Mouse (Mus musculus): Measurements from ENCODE around the gene Fasl. TPM values are rescaled to one million over a fixed set of nuclear protein-coding genes. Genes with fewer than 3 reads are reported as not detected.

The Fasl gene
- polyA plus RNA-seq, 1 experiment from 2014 or later, result not detected

DNA sequence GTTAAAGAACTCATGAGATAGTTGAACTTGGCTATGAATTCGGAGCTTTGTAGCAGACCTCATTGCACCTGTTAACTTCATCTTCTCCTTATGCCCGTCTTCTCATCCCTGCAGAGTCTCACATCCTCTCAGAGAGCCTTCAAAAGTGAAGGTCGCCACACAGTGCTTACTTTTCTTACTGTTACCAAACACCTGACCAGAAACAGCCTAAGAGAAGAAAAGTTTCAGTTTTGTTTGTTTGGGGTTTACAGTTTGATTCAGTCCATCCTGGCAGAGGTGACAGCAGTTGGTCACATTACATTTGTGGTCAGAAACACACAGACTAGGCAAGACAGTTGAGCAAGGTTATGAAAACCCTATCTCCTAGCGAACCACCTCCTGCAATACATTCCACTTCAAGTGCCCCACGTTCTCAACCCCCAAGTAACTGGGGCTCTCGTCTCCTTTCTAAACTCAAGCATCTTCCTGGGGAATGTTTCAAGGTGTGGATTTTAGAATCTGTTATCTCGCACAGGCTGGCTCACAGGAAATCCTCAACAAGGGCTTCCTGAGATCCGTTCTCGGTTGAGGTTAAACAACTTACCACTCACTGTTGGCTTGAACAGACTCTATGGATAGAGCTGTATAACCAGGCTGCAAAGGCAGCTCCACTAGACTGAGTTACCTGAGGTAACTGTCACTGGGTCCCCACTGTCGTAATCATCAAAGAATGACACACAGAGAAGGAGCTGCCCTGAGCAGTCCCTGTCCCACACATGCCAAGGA lies 6.3 kb upstream of the Fasl start:
- no peak overlapping the region for H3K4me2 ChIP-seq (replicated peaks; ENCODE audit: low read depth, low read length)
- no peak overlapping the region for H3K27ac ChIP-seq (ENCODE audit: low read depth, low read length)
- H3K36me3 ChIP-seq (ENCODE audit: control insufficient read depth, insufficient read depth, low read length), result no peaks in the 10 kb centered on the region
- WGBS, result 85% methylated on average over 10 of the region's 10 CpGs
- H3K4me1 ChIP-seq (replicated peaks; ENCODE audit: control insufficient read depth, insufficient read depth, low read length), result no peaks in the 10 kb centered on the region
- DNase-seq (ENCODE audit: low spot score) (no peak), ATAC-seq (ENCODE audit: low FRiP score) (no peak)
- no peaks in the 10 kb centered on the region for H3K27me3 ChIP-seq (ENCODE audit: control insufficient read depth, insufficient read depth, low read length)
- H3K9ac ChIP-seq (ENCODE audit: low read depth, low read length), result no peak overlapping the region
- no peaks in the 10 kb centered on the region for H3K9me3 ChIP-seq (ENCODE audit: control insufficient read depth, low read length)
- no peak overlapping the region for H3K4me3 ChIP-seq (ENCODE audit: low read depth, low read length)

DNA sequence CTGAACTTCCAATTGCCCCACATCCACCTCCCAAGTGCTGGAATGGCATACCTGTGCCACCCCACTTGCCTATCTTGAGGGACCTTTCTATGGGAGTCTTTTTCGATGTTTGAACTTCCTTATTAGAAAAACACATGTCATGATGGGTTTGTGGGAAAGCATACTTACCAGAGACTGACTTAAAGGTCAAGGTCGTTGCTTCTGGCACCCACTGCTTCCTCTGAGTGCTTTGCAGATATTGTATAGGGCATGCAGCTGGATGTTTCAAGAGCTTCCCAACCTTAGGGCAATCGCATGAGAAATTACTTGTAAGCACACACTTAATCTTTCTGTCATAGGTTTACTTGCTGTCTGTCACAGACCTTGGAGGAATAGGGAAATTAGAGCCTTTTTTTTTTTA lies 5.0 kb upstream of the Fasl start:
- 75% methylated on average over 3 of the region's 3 CpGs for WGBS
- ATAC-seq (ENCODE audit: low FRiP score), result no peak
- H3K4me3 ChIP-seq (ENCODE audit: low read depth, low read length), result no peak overlapping the region
- no peak overlapping the region for H3K27ac ChIP-seq (ENCODE audit: low read depth, low read length)
- no peak for DNase-seq (ENCODE audit: low spot score)
- H3K4me1 ChIP-seq (replicated peaks; ENCODE audit: control insufficient read depth, insufficient read depth, low read length), result no peaks in the 10 kb centered on the region
- no peak overlapping the region for H3K9ac ChIP-seq (ENCODE audit: low read depth, low read length)
- H3K27me3 ChIP-seq (ENCODE audit: control insufficient read depth, insufficient read depth, low read length), result no peaks in the 10 kb centered on the region
- no peaks in the 10 kb centered on the region for H3K36me3 ChIP-seq (ENCODE audit: control insufficient read depth, insufficient read depth, low read length)
- H3K4me2 ChIP-seq (replicated peaks; ENCODE audit: low read depth, low read length), result no peak overlapping the region
- H3K9me3 ChIP-seq (ENCODE audit: control insufficient read depth, low read length), result no peaks in the 10 kb centered on the region

DNA sequence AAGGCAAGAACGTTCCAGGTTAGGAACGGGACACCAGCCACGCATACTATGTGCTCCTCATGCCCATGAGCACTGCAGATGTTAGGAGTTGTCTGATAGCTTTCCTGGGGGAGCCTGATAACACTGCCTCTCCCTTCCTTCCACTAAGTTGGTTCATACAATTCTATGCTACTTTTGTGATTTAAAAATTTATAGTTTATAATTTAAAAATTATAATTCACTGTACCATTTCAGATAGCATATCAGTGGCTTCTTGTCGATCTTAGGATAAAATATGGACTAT lies 4.3 kb upstream of the Fasl start:
- no peak overlapping the region for H3K9ac ChIP-seq (ENCODE audit: low read depth, low read length)
- DNase-seq (ENCODE audit: low spot score) (no peak), ATAC-seq (ENCODE audit: low FRiP score) (no peak)
- H3K9me3 ChIP-seq (ENCODE audit: control insufficient read depth, low read length), result no peaks in the 10 kb centered on the region
- H3K36me3 ChIP-seq (ENCODE audit: control insufficient read depth, insufficient read depth, low read length), result no peaks in the 10 kb centered on the region
- no peak overlapping the region for H3K27ac ChIP-seq (ENCODE audit: low read depth, low read length)
- H3K4me1 ChIP-seq (replicated peaks; ENCODE audit: control insufficient read depth, insufficient read depth, low read length), result no peaks in the 10 kb centered on the region
- H3K4me2 ChIP-seq (replicated peaks; ENCODE audit: low read depth, low read length), result no peak overlapping the region
- 90% methylated on average over 4 of the region's 4 CpGs for WGBS
- no peaks in the 10 kb centered on the region for H3K27me3 ChIP-seq (ENCODE audit: control insufficient read depth, insufficient read depth, low read length)
- no peak overlapping the region for H3K4me3 ChIP-seq (ENCODE audit: low read depth, low read length)

DNA sequence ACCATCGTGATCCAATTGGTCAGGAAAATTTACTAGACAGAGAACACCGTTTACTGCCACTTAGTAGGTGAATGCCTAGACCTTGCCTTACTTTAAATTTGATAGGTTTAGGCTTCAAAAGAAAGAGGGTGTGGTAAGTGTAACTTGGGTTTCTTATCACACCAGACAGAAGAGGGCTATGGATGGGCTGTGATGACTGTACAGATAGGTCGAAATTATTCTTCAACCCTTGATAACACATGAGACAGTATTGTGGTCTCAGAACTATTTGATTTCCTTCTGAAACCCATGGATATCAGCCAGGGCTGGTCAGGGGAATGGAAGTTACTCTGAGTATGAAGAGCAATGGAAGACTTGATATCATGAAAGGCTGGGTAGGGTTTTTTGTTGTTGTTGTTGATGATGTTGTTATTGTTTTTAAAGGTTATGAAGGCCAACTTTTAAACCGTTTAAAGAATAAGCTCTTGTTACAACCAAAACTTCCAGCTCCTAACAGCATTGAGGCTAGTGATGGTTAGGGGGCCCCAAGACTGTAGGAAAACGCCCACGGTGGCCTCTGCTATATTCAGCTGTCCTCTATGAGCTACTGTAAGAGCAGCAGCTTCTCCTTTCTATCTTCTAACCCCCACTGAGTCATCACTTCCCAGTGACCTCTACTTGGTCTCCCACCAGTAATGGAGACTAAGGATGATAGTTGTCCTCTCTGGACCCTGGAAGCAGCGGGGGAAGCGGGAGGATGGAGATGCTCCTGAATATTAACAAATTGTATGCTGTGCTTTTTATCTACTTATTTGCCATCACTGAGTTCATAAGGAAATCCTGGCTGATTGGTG lies 3.8 kb upstream of the Fasl start:
- WGBS, result 92% methylated on average over 8 of the region's 8 CpGs
- H3K27me3 ChIP-seq (ENCODE audit: control insufficient read depth, insufficient read depth, low read length), result no peaks in the 10 kb centered on the region
- ATAC-seq (ENCODE audit: low FRiP score), result no peak
- H3K4me1 ChIP-seq (replicated peaks; ENCODE audit: control insufficient read depth, insufficient read depth, low read length), result no peaks in the 10 kb centered on the region
- H3K27ac ChIP-seq (ENCODE audit: low read depth, low read length), result no peak overlapping the region
- DNase-seq (ENCODE audit: low spot score), result no peak
- H3K4me2 ChIP-seq (replicated peaks; ENCODE audit: low read depth, low read length), result no peak overlapping the region
- no peaks in the 10 kb centered on the region for H3K36me3 ChIP-seq (ENCODE audit: control insufficient read depth, insufficient read depth, low read length)
- H3K9ac ChIP-seq (ENCODE audit: low read depth, low read length), result no peak overlapping the region
- no peaks in the 10 kb centered on the region for H3K9me3 ChIP-seq (ENCODE audit: control insufficient read depth, low read length)
- H3K4me3 ChIP-seq (ENCODE audit: low read depth, low read length), result no peak overlapping the region

DNA sequence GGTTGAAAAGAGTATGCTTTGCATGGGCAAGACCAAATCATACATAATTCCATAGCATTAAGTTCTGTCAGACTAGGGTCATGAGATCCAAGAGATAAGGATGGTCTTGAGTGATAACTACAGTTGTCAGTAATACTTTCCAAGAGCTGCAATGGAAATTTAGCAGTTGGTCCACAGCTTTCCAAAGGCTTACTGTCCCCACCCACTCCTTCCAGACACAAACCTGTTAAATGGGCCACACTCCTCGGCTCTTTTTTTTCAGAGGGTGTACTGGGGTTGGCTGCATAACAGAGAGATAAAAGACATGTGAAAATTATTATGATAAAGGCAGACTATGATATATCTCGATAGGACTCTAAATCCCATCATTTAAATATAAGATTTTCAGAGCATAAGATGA lies 5.6 kb downstream of the Fasl start:
- no peak overlapping the region for H3K9ac ChIP-seq (ENCODE audit: low read depth, low read length)
- H3K27ac ChIP-seq (ENCODE audit: low read depth, low read length), result no peak overlapping the region
- 76% methylated on average over 2 of the region's 2 CpGs for WGBS
- no peak overlapping the region for H3K4me3 ChIP-seq (ENCODE audit: low read depth, low read length)
- no peaks in the 10 kb centered on the region for H3K36me3 ChIP-seq (ENCODE audit: control insufficient read depth, insufficient read depth, low read length)
- DNase-seq (ENCODE audit: low spot score), result no peak
- H3K27me3 ChIP-seq (ENCODE audit: control insufficient read depth, insufficient read depth, low read length), result no peaks in the 10 kb centered on the region
- H3K9me3 ChIP-seq (ENCODE audit: control insufficient read depth, low read length), result no peaks in the 10 kb centered on the region
- H3K4me1 ChIP-seq (replicated peaks; ENCODE audit: control insufficient read depth, insufficient read depth, low read length), result no peaks in the 10 kb centered on the region
- ATAC-seq (ENCODE audit: low FRiP score), result no peak
- no peak overlapping the region for H3K4me2 ChIP-seq (replicated peaks; ENCODE audit: low read depth, low read length)

DNA sequence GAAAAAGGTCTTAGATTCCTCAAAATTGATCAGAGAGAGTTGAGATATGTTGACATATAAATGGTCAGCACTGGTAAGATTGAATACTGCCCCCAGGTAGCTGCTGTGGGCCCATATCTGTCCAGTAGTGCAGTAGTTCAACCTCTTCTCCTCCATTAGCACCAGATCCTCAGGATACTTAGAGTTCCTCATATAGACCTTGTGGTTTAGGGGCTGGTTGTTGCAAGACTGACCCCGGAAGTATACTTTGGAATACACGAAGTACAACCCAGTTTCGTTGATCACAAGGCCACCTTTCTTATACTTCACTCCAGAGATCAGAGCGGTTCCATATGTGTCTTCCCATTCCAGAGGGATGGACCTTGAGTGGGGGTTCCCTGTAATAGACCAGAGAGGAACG lies 6.7 kb downstream of the Fasl start:
- ATAC-seq (ENCODE audit: low FRiP score) (no peak), DNase-seq (ENCODE audit: low spot score) (no peak)

DNA sequence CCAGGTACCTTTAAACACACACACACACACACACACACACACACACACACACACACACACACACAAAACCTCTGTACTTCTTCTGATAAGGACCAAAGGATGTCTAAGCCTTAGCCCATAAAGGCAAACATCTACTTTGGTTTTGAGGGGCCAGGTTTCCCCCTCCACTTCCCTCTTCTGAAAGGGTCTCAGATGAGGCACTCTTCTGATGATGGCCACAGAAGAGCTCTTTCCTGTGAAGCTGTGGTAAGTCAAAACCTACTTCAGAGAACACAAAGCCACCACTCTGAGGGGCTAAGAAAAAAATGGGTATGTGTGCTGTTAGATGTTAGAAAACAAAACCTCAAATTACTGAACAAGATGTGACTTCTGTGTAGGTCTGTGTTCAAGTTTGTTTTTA lies 9.2 kb downstream of the Fasl start:
- no peak for DNase-seq (ENCODE audit: low spot score)
- no peaks in the 10 kb centered on the region for H3K4me1 ChIP-seq (replicated peaks; ENCODE audit: control insufficient read depth, insufficient read depth, low read length)
- no peak for ATAC-seq (ENCODE audit: low FRiP score)
- H3K9ac ChIP-seq (ENCODE audit: low read depth, low read length), result no peak overlapping the region
- H3K27ac ChIP-seq (ENCODE audit: low read depth, low read length), result no peak overlapping the region
- H3K36me3 ChIP-seq (ENCODE audit: control insufficient read depth, insufficient read depth, low read length), result no peaks in the 10 kb centered on the region
- no peaks in the 10 kb centered on the region for H3K9me3 ChIP-seq (ENCODE audit: control insufficient read depth, low read length)
- no peak overlapping the region for H3K4me3 ChIP-seq (ENCODE audit: low read depth, low read length)
- no peak overlapping the region for H3K4me2 ChIP-seq (replicated peaks; ENCODE audit: low read depth, low read length)
- H3K27me3 ChIP-seq (ENCODE audit: control insufficient read depth, insufficient read depth, low read length), result no peaks in the 10 kb centered on the region

More for the DNA sequence above, 6.7 kb downstream of the Fasl start:
- Histone ChIP-seq H3K9ac (ENCODE audit: low read depth, low read length) (no peak overlapping the region), H3K4me2 (replicated peaks; ENCODE audit: low read depth, low read length) (no peak overlapping the region), H3K4me1 (replicated peaks; ENCODE audit: control insufficient read depth, insufficient read depth, low read length) (no peaks in the 10 kb centered on the region), H3K27ac (ENCODE audit: low read depth, low read length) (no peak overlapping the region), H3K27me3 (ENCODE audit: control insufficient read depth, insufficient read depth, low read length) (no peaks in the 10 kb centered on the region), H3K9me3 (ENCODE audit: control insufficient read depth, low read length) (no peaks in the 10 kb centered on the region), H3K36me3 (ENCODE audit: control insufficient read depth, insufficient read depth, low read length) (no peaks in the 10 kb centered on the region), H3K4me3 (ENCODE audit: low read depth, low read length) (no peak overlapping the region)
- WGBS, result 93% methylated on average over 5 of the region's 5 CpGs

DNA sequence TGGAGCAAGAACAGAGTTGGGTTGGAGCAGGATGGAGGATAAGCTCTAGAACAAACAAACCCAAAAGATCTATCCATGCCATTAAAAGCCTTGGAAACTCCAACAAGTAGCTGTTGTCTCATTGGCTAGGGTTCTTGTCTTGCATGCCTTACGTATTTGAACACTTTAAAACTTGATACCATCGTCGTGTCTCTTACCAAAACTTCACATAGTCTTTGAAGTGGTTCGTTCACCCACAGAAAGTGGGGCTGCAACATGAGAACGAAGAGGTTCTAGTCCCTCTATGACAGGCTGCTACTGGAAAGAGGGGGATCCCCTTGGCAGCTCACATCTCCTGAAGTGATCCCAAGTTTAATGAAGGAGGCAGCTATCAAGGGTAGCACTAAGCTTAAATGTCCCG lies 13.1 kb downstream of the Fasl start:
- ATAC-seq (ENCODE audit: low FRiP score) (no peak), DNase-seq (ENCODE audit: low spot score) (no peak)
- Histone ChIP-seq H3K36me3 (ENCODE audit: control insufficient read depth, insufficient read depth, low read length) (no peaks in the 10 kb centered on the region), H3K27ac (ENCODE audit: low read depth, low read length) (no peak overlapping the region), H3K4me2 (replicated peaks; ENCODE audit: low read depth, low read length) (no peak overlapping the region), H3K4me3 (ENCODE audit: low read depth, low read length) (no peak overlapping the region), H3K4me1 (replicated peaks; ENCODE audit: control insufficient read depth, insufficient read depth, low read length) (no peaks in the 10 kb centered on the region), H3K27me3 (ENCODE audit: control insufficient read depth, insufficient read depth, low read length) (no peaks in the 10 kb centered on the region), H3K9me3 (ENCODE audit: control insufficient read depth, low read length) (no peaks in the 10 kb centered on the region), H3K9ac (ENCODE audit: low read depth, low read length) (no peak overlapping the region)
- WGBS, result 85% methylated on average over 6 of the region's 6 CpGs

DNA sequence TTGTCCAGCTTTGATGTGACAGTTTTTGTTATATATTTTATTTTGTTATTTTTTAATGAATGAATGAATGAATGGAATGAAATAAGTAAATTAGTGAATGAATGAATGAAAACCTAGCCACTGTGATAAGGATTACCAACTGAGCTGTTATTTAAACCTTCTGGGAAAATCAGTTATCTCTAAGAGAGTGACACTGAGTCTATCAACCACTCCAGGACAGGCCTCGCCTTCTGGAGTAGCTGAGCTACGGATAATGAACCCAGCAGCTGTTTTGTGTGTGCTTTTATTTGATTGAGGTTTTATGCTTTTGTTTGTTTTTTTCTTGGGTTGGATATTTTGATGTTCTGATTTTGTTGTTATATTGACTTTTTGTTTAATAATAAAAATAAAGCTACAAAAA lies 17.0 kb downstream of the Fasl start:
- no peak overlapping the region for H3K4me2 ChIP-seq (replicated peaks; ENCODE audit: low read depth, low read length)
- no peaks in the 10 kb centered on the region for H3K4me1 ChIP-seq (replicated peaks; ENCODE audit: control insufficient read depth, insufficient read depth, low read length)
- no peaks in the 10 kb centered on the region for H3K9me3 ChIP-seq (ENCODE audit: control insufficient read depth, low read length)
- DNase-seq (ENCODE audit: low spot score) (no peak), ATAC-seq (ENCODE audit: low FRiP score) (no peak)
- no peaks in the 10 kb centered on the region for H3K27me3 ChIP-seq (ENCODE audit: control insufficient read depth, insufficient read depth, low read length)
- H3K27ac ChIP-seq (ENCODE audit: low read depth, low read length), result no peak overlapping the region
- H3K4me3 ChIP-seq (ENCODE audit: low read depth, low read length), result no peak overlapping the region
- 84% methylated on average over 2 of the region's 2 CpGs for WGBS
- no peak overlapping the region for H3K9ac ChIP-seq (ENCODE audit: low read depth, low read length)
- no peaks in the 10 kb centered on the region for H3K36me3 ChIP-seq (ENCODE audit: control insufficient read depth, insufficient read depth, low read length)

Data from hindbrain, embryonic 11.5 days (tissue).